ENCODE assay signal across 24 mouse cellular contexts in genomic region chr8:3735599-3735998, GRCm38 (mm10). TPM values are rescaled to one million over a fixed set of nuclear protein-coding genes. Genes with fewer than 3 reads are reported as not detected.
DNase-seq lines count a peak whose midpoint lies in the region; TF ChIP-seq lines count a peak whose summit lies in the region.
"Had no signal": no experiment of that assay in that cellular context is flagged by ENCODE, and none has a peak within 500 bp of the region (broad histone marks: within the 10 kb centered on the region; RNA-seq: fewer than 3 reads in every experiment).

No protein-coding gene starts in this region.

- TF ChIP-seq CTCF in left cerebral cortex, adult 2 months (IDR thresholded peaks at IDR 0.05) = no peak

- peak overlapping the region; percentile 60 for H3K27ac ChIP-seq in left cerebral cortex, adult 2 months
- H3K27ac ChIP-seq: embryonic facial prominence, embryonic 13.5 days; embryonic facial prominence, embryonic 15.5 days; forebrain, embryonic 10.5 days; forebrain, embryonic 12.5 days had no signal

- intact Hi-C loops in left cerebral cortex, adult 2 months (cut with DNase I) = no loop called here
- intact Hi-C loops in gastrocnemius, postnatal 36 days (cut with DNase I) = no loop called here

- H3K4me3 ChIP-seq in left cerebral cortex, adult 2 months = no peak overlapping the region
- H3K4me3 ChIP-seq: embryonic facial prominence, embryonic 13.5 days; embryonic facial prominence, embryonic 15.5 days; erythroblast, embryonic 14.5 days; forebrain, embryonic 10.5 days; forebrain, embryonic 12.5 days had no signal

- no peak for DNase-seq in left cerebral cortex, adult 2 months (ENCODE audit: extremely low spot score in 1 of 2, low spot score in 2 of 2)
- no peak for DNase-seq in left cerebral cortex, adult 9 months (ENCODE audit: low spot score in 2 of 2)
- DNase-seq in NIH3T3 (ENCODE audit: low read depth) = peak; percentile 7
- DNase-seq in brain, adult 2 months (ENCODE audit: low read depth, low spot score) = peak; percentile 48
- no peak for DNase-seq in gastrocnemius, postnatal 36 days
- DNase-seq: adrenal gland, adult 8-10 months; adrenal gland, postnatal 14 days; adrenal gland, postnatal 36 days; cerebellum, adult 11 months; cerebellum, adult 18-20 months; cerebellum, adult 8-10 months; cerebellum, adult 9-11 months; cerebellum, postnatal 14 days; cerebellum, postnatal 36 days; embryo, embryonic 11 days had no signal

RNA-seq across cellular contexts. Expression of gene Cd209a, which starts 13.2 kb away (rescaled TPM):
- 1 to 10 TPM in 1 of 2 experiments, under 1 TPM in 1; 0.54 to 1.5 TPM for total RNA-seq in left cerebral cortex, adult 2 months (2021)
- under 1 TPM; 0.22 to 0.31 TPM for total RNA-seq in gastrocnemius, postnatal 36 days (2021)
- total RNA-seq: ES-E14, MEL had no signal

RNA-seq across cellular contexts. Expression of gene Clec4g, which starts 15.1 kb away (rescaled TPM):
- not detected for total RNA-seq in left cerebral cortex, adult 2 months (2021)
- total RNA-seq in gastrocnemius, postnatal 36 days (2021) = not detected
- total RNA-seq: adrenal gland, adult 18-20 months; adrenal gland, adult 8-10 months; adrenal gland, postnatal 36 days; common myeloid progenitor, adult 5-6 weeks; ES-E14; MEL had no signal

RNA-seq across cellular contexts. Expression of gene Fcer2a, which starts 41.6 kb away (rescaled TPM):
- not detected for total RNA-seq in left cerebral cortex, adult 2 months (2021)
- total RNA-seq in gastrocnemius, postnatal 36 days (2021) = not detected
- total RNA-seq: adrenal gland, postnatal 36 days; common myeloid progenitor, adult 5-6 weeks; MEL had no signal

RNA-seq across cellular contexts. Expression of gene Trappc5, which starts 59.5 kb away (rescaled TPM):
- total RNA-seq in left cerebral cortex, adult 2 months (2021) = 10 to 100 TPM; 26.4 to 27.2 TPM
- total RNA-seq in gastrocnemius, postnatal 36 days (2021) = 10 to 100 TPM; 16.3 to 16.8 TPM

Comparison
In these comparisons a context has a peak if more than half of its experiments do, and no peak if none do; other contexts are left out.
1. DNase-seq: peak in NIH3T3 (single experiment) and brain, adult 2 months (single experiment); none in left cerebral cortex, adult 2 months (0 of 2), left cerebral cortex, adult 9 months (0 of 2) and gastrocnemius, postnatal 36 days (0 of 2).